Mouse (Mus musculus) embryonic facial prominence, embryonic 13.5 days (tissue): ENCODE data around the gene Erg28. TPM values are rescaled to one million over a fixed set of nuclear protein-coding genes. Genes with fewer than 3 reads are reported as not detected.
A peak's percentile ranks its signal among the peaks of the same experiment; 100 is the strongest.

ENCODE experiments used
- ATAC-seq: fragments of 200-750 bp; cut with Nextera tagmentation; 2 replicates; pipeline ENCODE4 v1.8.0; 2017; ENCODE audit warnings: low read depth; ENCODE audit not compliant: insufficient number of reproducible peaks, insufficient read depth, low FRiP score, low TSS enrichment
- H3K27ac ChIP-seq: fragments of 300-500 bp; sonication (generic); 2 replicates; pipeline ENCODE4 v1.5.1; 2015; ENCODE audit warnings: moderate library complexity, mild to moderate bottlenecking, inconsistent platforms
- H3K27me3 ChIP-seq: fragments of 300-500 bp; sonication (generic); 2 replicates; pipeline ENCODE4 v1.6.1; 2015; ENCODE audit warnings: mild to moderate bottlenecking, inconsistent platforms
- H3K36me3 ChIP-seq: fragments of 300-500 bp; sonication (generic); 2 replicates; pipeline ENCODE4 v1.6.1; 2015; ENCODE audit warnings: mild to moderate bottlenecking, inconsistent platforms
- H3K4me1 ChIP-seq: fragments of 300-500 bp; sonication (generic); 2 replicates; pipeline ENCODE4 v1.6.1; 2015; ENCODE audit warnings: inconsistent platforms
- H3K4me2 ChIP-seq: fragments of 300-500 bp; sonication (generic); 2 replicates; pipeline ENCODE4 v1.6.1; 2015; ENCODE audit warnings: moderate library complexity, mild to moderate bottlenecking, inconsistent platforms
- H3K4me3 ChIP-seq: fragments of 300-500 bp; sonication (generic); 2 replicates; pipeline ENCODE4 v1.5.1; 2015; ENCODE audit warnings: mild to moderate bottlenecking, inconsistent platforms
- H3K9ac ChIP-seq: fragments of 300-500 bp; sonication (generic); 2 replicates; pipeline ENCODE4 v1.6.1; 2015; ENCODE audit warnings: mild to moderate bottlenecking, inconsistent platforms
- H3K9me3 ChIP-seq: fragments of 300-500 bp; sonication (generic); 2 replicates; pipeline ENCODE4 v1.6.1; 2016; ENCODE audit warnings: inconsistent platforms
- WGBS: fragments of 180-500 bp; shearing (Covaris S2); methylation state at CpG from one replicate; pipeline ENCODE4 v1.1.7; 2015; ENCODE audit warnings: mixed read lengths; 5-methylcytosine and 5-hydroxymethylcytosine counted together
- polyA plus RNA-seq: library from polyadenylated mRNA; unstranded; fragments of >200 nt; fragmentation: Nextera tagmentation; extraction: Ambion mirVana; gene quantifications from 2 replicates; pipeline ENCODE4 v1.2.1, GENCODE M21; 2015

Gene Erg28
- 113 and 119 TPM in 2 replicates for polyA plus RNA-seq

- H3K27ac ChIP-seq, result peak within 1 kb of the TSS; percentile 98
- ATAC-seq, result peak; percentile 96
- under 1% methylated on average over 67 of the region's 67 CpGs for WGBS
Measured at GRCm38 (mm10) chr12:85824438-85825264, at the start of gene Erg28, which contains the start of gene Ttll5. Gene Erg28 (minus strand): TSS chr12:85824550. Gene Ttll5 (plus strand): TSS chr12:85824659.

GRCm38 (mm10) chr12:85869423-85869822 is 45.1 kb upstream of the Erg28 start:
- Histone ChIP-seq H3K9me3 (no peaks in the 10 kb centered on the region), H3K4me1 (peaks cover 11% of the 10 kb centered on the region), H3K4me2 (no peak overlapping the region), H3K4me3 (no peak overlapping the region), H3K9ac (no peak overlapping the region; the same call in 1 of the 2 replicates), H3K27ac (peak overlapping the region; percentile 58; the same call in 1 of the 2 replicates), H3K36me3 (peaks cover 4% of the 10 kb centered on the region; the same call in 1 of the 2 replicates), H3K27me3 (no peaks in the 10 kb centered on the region)
- WGBS, result 38% methylated on average over 6 of the region's 6 CpGs
- ATAC-seq, result no peak

More at GRCm38 (mm10) chr12:85824438-85825264, at the start of gene Erg28, which contains the start of gene Ttll5:
- Histone ChIP-seq H3K4me1 (peaks cover 16% of the 10 kb centered on the region), H3K27me3 (no peaks in the 10 kb centered on the region), H3K4me2 (peak within 1 kb of the TSS; percentile 86), H3K4me3 (peak within 1 kb of the TSS; percentile 83), H3K9me3 (no peaks in the 10 kb centered on the region), H3K36me3 (peaks cover 25% of the 10 kb centered on the region), H3K9ac (peak within 1 kb of the TSS; percentile 88)

DNA sequence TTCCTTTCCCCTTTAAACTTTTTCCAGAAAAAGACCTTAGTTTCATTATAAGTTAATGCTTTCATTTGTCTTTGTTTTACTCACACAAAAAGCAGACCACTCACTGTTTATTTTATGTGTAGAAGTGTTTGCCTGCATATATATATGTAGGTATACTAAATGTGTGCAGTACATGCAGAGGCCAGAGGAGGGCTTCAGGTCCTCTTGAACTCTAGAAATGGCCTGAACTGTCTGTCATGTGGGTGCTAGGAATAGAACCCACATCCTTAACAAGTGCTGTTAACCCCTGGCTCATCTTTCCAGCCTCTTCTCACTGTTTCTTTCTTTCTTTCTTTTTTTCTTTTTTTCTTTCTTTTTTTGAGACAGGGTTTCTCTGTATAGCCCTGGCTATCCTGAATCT is 42.8 kb upstream of the Erg28 start:
- no peaks in the 10 kb centered on the region for H3K9me3 ChIP-seq
- no peak overlapping the region for H3K4me3 ChIP-seq
- no peak overlapping the region for H3K27ac ChIP-seq
- no peaks in the 10 kb centered on the region for H3K27me3 ChIP-seq
- peaks cover 7% of the 10 kb centered on the region; the same call in 1 of the 2 replicates for H3K36me3 ChIP-seq
- H3K4me2 ChIP-seq, result no peak overlapping the region
- ATAC-seq, result no peak
- peaks cover 19% of the 10 kb centered on the region for H3K4me1 ChIP-seq
- H3K9ac ChIP-seq, result no peak overlapping the region

DNA sequence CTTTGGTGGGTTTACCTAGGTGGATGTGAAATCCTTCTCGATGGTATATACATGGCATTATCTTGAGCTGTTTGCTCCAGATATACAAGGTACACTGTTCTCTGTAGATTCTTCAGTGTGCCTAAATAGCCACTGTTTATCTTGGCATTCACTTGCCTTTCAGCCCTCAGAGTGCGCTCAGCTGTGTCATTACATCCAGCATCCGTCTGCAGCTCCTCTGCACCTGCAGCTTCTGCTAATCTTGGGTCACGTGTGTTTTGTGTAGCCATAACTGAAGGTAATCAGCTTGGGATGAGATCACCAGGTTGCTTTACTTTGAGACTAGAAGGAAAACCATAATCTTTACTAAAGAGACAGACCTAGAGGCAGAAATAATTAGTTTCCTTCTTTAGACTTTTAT is 42.3 kb upstream of the Erg28 start:
- Histone ChIP-seq H3K36me3 (peaks cover 7% of the 10 kb centered on the region; the same call in 1 of the 2 replicates), H3K4me2 (no peak overlapping the region), H3K27me3 (no peaks in the 10 kb centered on the region), H3K4me1 (peaks cover 22% of the 10 kb centered on the region), H3K4me3 (no peak overlapping the region), H3K9me3 (no peaks in the 10 kb centered on the region), H3K9ac (no peak overlapping the region), H3K27ac (no peak overlapping the region)
- no peak for ATAC-seq
- WGBS, result 75% methylated on average over 4 of the region's 4 CpGs

DNA sequence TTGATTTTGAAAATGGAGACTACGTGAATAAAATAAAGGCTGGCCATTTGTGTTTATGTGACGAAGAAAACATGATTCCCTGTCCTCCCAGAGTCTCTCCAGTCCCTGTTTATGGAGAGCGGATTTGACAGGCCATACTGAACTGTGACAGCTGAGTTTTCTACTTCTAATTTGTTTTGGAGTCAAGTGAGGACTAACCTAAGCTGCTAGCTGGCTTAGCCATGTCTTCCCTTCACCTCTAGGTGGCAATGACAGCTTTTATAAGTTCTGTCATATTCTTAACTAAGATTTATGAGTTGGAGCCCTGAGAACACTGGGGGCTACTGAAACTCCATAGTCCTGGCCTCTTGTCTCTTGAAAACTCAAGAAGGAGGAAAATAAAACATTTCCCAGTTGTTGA is 41.2 kb upstream of the Erg28 start:
- H3K9me3 ChIP-seq, result no peaks in the 10 kb centered on the region
- peaks cover 7% of the 10 kb centered on the region; the same call in 1 of the 2 replicates for H3K36me3 ChIP-seq
- H3K4me3 ChIP-seq, result no peak overlapping the region
- H3K27me3 ChIP-seq, result no peaks in the 10 kb centered on the region
- H3K27ac ChIP-seq, result no peak overlapping the region
- 78% methylated on average over 3 of the region's 3 CpGs for WGBS
- no peak overlapping the region for H3K4me2 ChIP-seq
- H3K9ac ChIP-seq, result no peak overlapping the region
- ATAC-seq, result no peak
- H3K4me1 ChIP-seq, result peaks cover 22% of the 10 kb centered on the region

- Histone ChIP-seq H3K4me3 (no peak overlapping the region), H3K9me3 (no peaks in the 10 kb centered on the region), H3K27me3 (no peaks in the 10 kb centered on the region), H3K4me2 (no peak overlapping the region), H3K9ac (0 out of 2 replicates have a peak overlapping the region, but pooled peaks have one; percentile 40), H3K4me1 (peaks cover 19% of the 10 kb centered on the region), H3K36me3 (peaks cover 7% of the 10 kb centered on the region; the same call in 1 of the 2 replicates), H3K27ac (peak overlapping the region; percentile 60)
- 30% methylated on average over 2 of the region's 2 CpGs for WGBS
- no peak for ATAC-seq
Measured at GRCm38 (mm10) chr12:85862514-85862913, 38.2 kb upstream of the Erg28 start.

DNA sequence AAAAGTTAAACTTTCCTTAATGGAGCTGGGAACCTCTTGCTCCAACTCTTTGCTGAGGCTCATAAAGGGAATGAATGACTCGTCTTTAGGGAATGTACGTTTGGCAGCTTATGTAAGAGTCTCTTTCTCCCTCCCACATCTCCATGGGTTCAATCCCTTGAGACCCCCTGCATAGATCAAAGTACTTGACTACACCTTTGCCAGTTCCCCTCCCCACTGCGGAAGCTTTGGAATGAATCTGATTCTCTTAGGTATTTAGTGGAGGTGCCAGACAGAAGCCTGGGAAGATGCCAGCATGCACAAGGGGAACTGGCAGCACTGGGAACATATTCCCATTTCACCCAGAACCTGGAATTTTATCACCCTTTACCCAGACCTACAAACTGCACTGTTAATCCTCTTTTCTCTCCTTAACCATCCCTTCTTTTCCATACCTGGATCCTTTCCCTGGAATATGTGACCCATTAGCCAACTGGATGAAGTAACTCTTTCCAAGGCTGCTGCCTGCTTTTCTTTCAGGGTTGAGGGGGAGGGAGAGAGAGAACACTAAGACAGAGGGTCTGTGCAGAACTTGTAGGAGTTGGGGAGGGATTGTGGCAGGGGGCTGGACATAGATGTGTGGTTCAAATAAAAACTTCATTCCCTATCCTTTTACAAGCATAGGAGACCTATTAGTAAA is 35.3 kb upstream of the Erg28 start:
- WGBS, result 54% methylated on average over 3 of the region's 3 CpGs
- ATAC-seq, result no peak
- H3K4me1 ChIP-seq, result peaks cover 19% of the 10 kb centered on the region
- no peaks in the 10 kb centered on the region for H3K27me3 ChIP-seq
- peaks cover 10% of the 10 kb centered on the region for H3K36me3 ChIP-seq
- H3K9me3 ChIP-seq, result no peaks in the 10 kb centered on the region
- no peak overlapping the region for H3K4me3 ChIP-seq
- no peak overlapping the region for H3K27ac ChIP-seq
- no peak overlapping the region for H3K4me2 ChIP-seq
- no peak overlapping the region for H3K9ac ChIP-seq

- H3K27ac ChIP-seq, result no peak overlapping the region
- ATAC-seq, result no peak
- H3K9me3 ChIP-seq, result no peaks in the 10 kb centered on the region
- H3K4me2 ChIP-seq, result no peak overlapping the region
- H3K4me1 ChIP-seq, result peaks cover 19% of the 10 kb centered on the region
- H3K4me3 ChIP-seq, result no peak overlapping the region
- H3K36me3 ChIP-seq, result peaks cover 5% of the 10 kb centered on the region
- no peaks in the 10 kb centered on the region for H3K27me3 ChIP-seq
- 65% methylated on average over 3 of the region's 3 CpGs for WGBS
- no peak overlapping the region for H3K9ac ChIP-seq
Measured at GRCm38 (mm10) chr12:85859111-85859510, 34.8 kb upstream of the Erg28 start.

DNA sequence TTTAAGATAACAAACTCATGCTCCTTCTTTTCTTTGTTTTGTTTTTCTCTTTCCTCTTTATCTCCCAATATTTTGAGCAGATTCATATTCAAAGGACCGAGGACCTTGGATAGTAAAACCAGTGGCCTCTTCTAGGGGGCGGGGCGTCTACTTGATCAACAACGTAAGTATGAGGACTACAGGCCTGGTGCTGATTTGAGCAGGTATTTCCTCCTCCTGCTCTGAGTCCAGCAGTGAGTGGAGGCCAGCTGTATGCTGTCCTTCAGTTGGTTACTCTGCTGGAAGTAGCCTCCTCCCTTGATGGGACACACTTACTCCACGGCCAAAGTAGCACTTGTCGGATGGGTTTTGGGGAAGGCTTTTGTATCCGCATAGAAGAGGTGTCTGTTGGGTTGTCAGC is 33.0 kb upstream of the Erg28 start:
- Histone ChIP-seq H3K9ac (no peak overlapping the region), H3K9me3 (no peaks in the 10 kb centered on the region), H3K27me3 (no peaks in the 10 kb centered on the region), H3K4me3 (no peak overlapping the region), H3K27ac (no peak overlapping the region), H3K36me3 (peaks cover 5% of the 10 kb centered on the region), H3K4me1 (peaks cover 12% of the 10 kb centered on the region), H3K4me2 (no peak overlapping the region)
- 89% methylated on average over 7 of the region's 7 CpGs for WGBS
- no peak for ATAC-seq

DNA sequence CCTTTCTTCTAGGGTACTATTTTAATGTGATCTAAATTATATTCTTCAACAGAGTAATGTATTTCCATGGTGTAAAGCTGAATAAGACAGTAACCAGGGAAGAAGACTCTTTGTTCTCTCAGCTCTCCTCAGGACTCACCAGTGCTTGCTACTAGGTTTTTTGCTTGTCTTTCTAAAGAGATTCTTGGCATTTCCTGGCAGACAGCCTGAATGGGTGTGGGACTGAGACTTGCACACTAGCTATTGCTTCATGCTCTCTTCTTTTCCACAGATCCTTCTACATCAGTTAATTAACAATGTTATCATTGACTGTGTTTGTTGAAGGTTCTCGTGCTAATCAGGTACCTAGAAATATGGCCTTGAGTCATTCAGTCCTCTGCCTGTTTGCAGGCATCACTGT is 29.9 kb upstream of the Erg28 start:
- Histone ChIP-seq H3K4me1 (peaks cover 3% of the 10 kb centered on the region; the same call in 1 of the 2 replicates), H3K27me3 (no peaks in the 10 kb centered on the region), H3K9me3 (no peaks in the 10 kb centered on the region), H3K4me2 (no peak overlapping the region), H3K9ac (no peak overlapping the region), H3K4me3 (no peak overlapping the region), H3K27ac (no peak overlapping the region), H3K36me3 (peaks cover 17% of the 10 kb centered on the region)
- 92% methylated on average over 1 of the region's 1 CpGs for WGBS
- no peak for ATAC-seq

DNA sequence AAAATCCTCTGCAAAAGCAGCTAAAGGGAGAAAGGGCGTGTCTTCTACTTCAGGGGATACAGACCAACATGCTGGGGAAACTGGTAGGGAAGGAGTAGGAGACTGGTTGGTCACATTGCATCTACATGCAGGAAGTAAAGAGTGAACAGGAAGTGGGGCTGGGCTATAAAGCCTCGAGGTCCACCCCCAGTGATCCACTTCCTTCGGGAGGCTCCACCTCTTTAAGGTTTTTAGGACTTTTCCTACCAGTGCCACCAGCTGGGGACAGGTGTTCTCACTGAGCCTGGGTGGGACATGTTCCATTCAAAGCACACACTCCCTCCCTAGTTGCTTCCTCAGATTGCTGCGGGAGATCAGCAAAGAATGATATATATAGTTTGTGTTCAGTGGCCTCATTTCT is 29.5 kb upstream of the Erg28 start:
- no peak overlapping the region for H3K9ac ChIP-seq
- H3K4me2 ChIP-seq, result no peak overlapping the region
- peaks cover 20% of the 10 kb centered on the region for H3K36me3 ChIP-seq
- no peaks in the 10 kb centered on the region for H3K27me3 ChIP-seq
- no peaks in the 10 kb centered on the region for H3K9me3 ChIP-seq
- WGBS, result 90% methylated on average over 4 of the region's 4 CpGs
- no peaks in the 10 kb centered on the region for H3K4me1 ChIP-seq
- ATAC-seq, result no peak
- no peak overlapping the region for H3K4me3 ChIP-seq
- H3K27ac ChIP-seq, result no peak overlapping the region
